Mouse (Mus musculus) large intestine, adult 2 months (tissue): ENCODE measurements around the gene Prlh. TPM values are rescaled to one million over a fixed set of nuclear protein-coding genes. Genes with fewer than 3 reads are reported as not detected.

Experiments
- DNase-seq: peaks from one replicate; pipeline ENCODE4 v3.0.0-alpha.2; 2012; ENCODE audit warnings: low read depth, low spot score
- WGBS: fragments of 180-500 bp; shearing (Covaris S2); methylation state at CpG from one replicate; pipeline ENCODE4 v1.1.7; 2018; 5-methylcytosine and 5-hydroxymethylcytosine counted together
- polyA plus RNA-seq: library from polyadenylated mRNA; depleted of rRNA; stranded (reverse); fragments of >200 nt; gene quantifications from 2 replicates; pipeline ENCODE4 v1.2.3, GENCODE M21; 2012; rRNA removed

Gene Prlh
- not detected in 2 replicates for polyA plus RNA-seq

- DNase-seq: no peak
- WGBS: 90% methylated on average over 8 of the region's 8 CpGs
These were observed at the start of gene Prlh for GRCm38 (mm10) chr1:90952808-90953207. Gene Prlh (plus strand): TSS chr1:90953108.

GRCm38 (mm10) chr1:90903211-90903945 lies 49.5 kb upstream of the Prlh start:
- 60% methylated on average over 3 of the region's 3 CpGs for WGBS

GRCm38 (mm10) chr1:90903971-90904458 lies 48.9 kb upstream of the Prlh start:
- DNase-seq: no peak
- 62% methylated on average over 8 of the region's 8 CpGs for WGBS

More at GRCm38 (mm10) chr1:90903211-90903945, 49.5 kb upstream of the Prlh start:
- DNase-seq: no peak

- whole genome bisulfite sequencing: 70% methylated on average over 7 of the region's 7 CpGs
These were observed 48.0 kb upstream of the Prlh start for GRCm38 (mm10) chr1:90904729-90905404.

GRCm38 (mm10) chr1:90906357-90906756 lies 46.6 kb upstream of the Prlh start:
- WGBS: 14% methylated on average over 2 of the region's 2 CpGs

More at GRCm38 (mm10) chr1:90904729-90905404, 48.0 kb upstream of the Prlh start:
- no peak for DNase-seq

GRCm38 (mm10) chr1:90909161-90909560 lies 43.7 kb upstream of the Prlh start:
- DNase-seq: no peak

More at GRCm38 (mm10) chr1:90906357-90906756, 46.6 kb upstream of the Prlh start:
- DNase-seq: no peak

- WGBS: 5% methylated on average over 17 of the region's 17 CpGs
- DNase-seq: no peak
These were observed 43.2 kb upstream of the Prlh start for GRCm38 (mm10) chr1:90909631-90910152.

- 70% methylated on average over 6 of the region's 6 CpGs for WGBS
- DNase-seq: no peak
These were observed 39.7 kb upstream of the Prlh start for GRCm38 (mm10) chr1:90913231-90913630.

GRCm38 (mm10) chr1:90914948-90915569 lies 37.8 kb upstream of the Prlh start, which contains the start of gene Mlph:
Gene Mlph (plus strand): TSS chr1:90915085.
- DNase-seq: no peak
- 7% methylated on average over 18 of the region's 18 CpGs for WGBS

- 63% methylated on average over 6 of the region's 6 CpGs for WGBS
- no peak for DNase-seq
These were observed 35.4 kb upstream of the Prlh start for GRCm38 (mm10) chr1:90917509-90917908.

- no peak for DNase-seq
- WGBS: 31% methylated on average over 9 of the region's 9 CpGs
These were observed 31.2 kb upstream of the Prlh start for GRCm38 (mm10) chr1:90921687-90922086.

GRCm38 (mm10) chr1:90926030-90926429 lies 26.9 kb upstream of the Prlh start:
- 29% methylated on average over 4 of the region's 4 CpGs for WGBS
- no peak for DNase-seq

GRCm38 (mm10) chr1:90927308-90927707 lies 25.6 kb upstream of the Prlh start:
- DNase-seq: no peak
- WGBS: 22% methylated on average over 15 of the region's 15 CpGs

- 18% methylated on average over 23 of the region's 23 CpGs for WGBS
- DNase-seq: no peak
These were observed 24.9 kb upstream of the Prlh start for GRCm38 (mm10) chr1:90927929-90928574.

- WGBS: 17% methylated on average over 6 of the region's 6 CpGs
- no peak for DNase-seq
These were observed 24.4 kb upstream of the Prlh start for GRCm38 (mm10) chr1:90928575-90928934.

- WGBS: 89% methylated on average over 5 of the region's 5 CpGs
- DNase-seq: no peak
These were observed 19.9 kb upstream of the Prlh start for GRCm38 (mm10) chr1:90933001-90933400.

GRCm38 (mm10) chr1:90936990-90937389 lies 15.9 kb upstream of the Prlh start:
- DNase-seq: no peak
- WGBS: 81% methylated on average over 9 of the region's 9 CpGs

GRCm38 (mm10) chr1:90939980-90940379 lies 12.9 kb upstream of the Prlh start:
- DNase-seq: no peak
- WGBS: 77% methylated on average over 4 of the region's 4 CpGs

GRCm38 (mm10) chr1:90945171-90945570 lies 7.7 kb upstream of the Prlh start:
- 74% methylated on average over 10 of the region's 10 CpGs for WGBS
- no peak for DNase-seq

- WGBS: 56% methylated on average over 2 of the region's 2 CpGs
- DNase-seq: no peak
These were observed 5.7 kb upstream of the Prlh start for GRCm38 (mm10) chr1:90947252-90947651.
